Mouse (Mus musculus) bone marrow, adult 2 months (tissue): ENCODE measurements at regions not wholly inside any gene's neighbourhood (a gene's known extent, or its start where the extent isn't known, plus 50 kb on each side); places are given as distances from the start of the nearest gene placed in this dataset.

Source experiments
- H3K27ac ChIP-seq: fragments of 200-500 bp; 2 replicates; pipeline ENCODE4 v1.5.1; 2012; ENCODE audit warnings: low read depth, mild to moderate bottlenecking, control low read depth, inconsistent platforms, low read length; ENCODE audit not compliant: control insufficient read depth, poor library complexity, insufficient read depth
- H3K4me1 ChIP-seq: fragments of 200-500 bp; 2 replicates; pipeline ENCODE4 v1.6.1; 2011; ENCODE audit warnings: low read length; ENCODE audit not compliant: control insufficient read depth, insufficient read depth
- H3K4me3 ChIP-seq: fragments of 200-500 bp; replicated peaks from 2 replicates; pipeline ENCODE3; 2011; ENCODE audit warnings: mild to moderate bottlenecking, low read depth, low read length, control low read depth; ENCODE audit not compliant: control insufficient read depth
- CTCF ChIP-seq: fragments of 200-500 bp; IDR thresholded peaks from 2 replicates; pipeline ENCODE4 v1.5.1; 2011; ENCODE audit warnings: low read length, control low read depth; ENCODE audit not compliant: control insufficient read depth, insufficient read depth
- POLR2A ChIP-seq: fragments of 200-500 bp; IDR thresholded peaks from 2 replicates; pipeline ENCODE4 v1.6.1; 2011; ENCODE audit warnings: low read depth, mild to moderate bottlenecking, control low read depth, low read length, borderline replicate concordance; ENCODE audit not compliant: control insufficient read depth
- WGBS: fragments of 180-500 bp; shearing (Covaris S2); methylation state at CpG from one replicate; pipeline ENCODE4 v1.1.7; 2018; 5-methylcytosine and 5-hydroxymethylcytosine counted together

DNA sequence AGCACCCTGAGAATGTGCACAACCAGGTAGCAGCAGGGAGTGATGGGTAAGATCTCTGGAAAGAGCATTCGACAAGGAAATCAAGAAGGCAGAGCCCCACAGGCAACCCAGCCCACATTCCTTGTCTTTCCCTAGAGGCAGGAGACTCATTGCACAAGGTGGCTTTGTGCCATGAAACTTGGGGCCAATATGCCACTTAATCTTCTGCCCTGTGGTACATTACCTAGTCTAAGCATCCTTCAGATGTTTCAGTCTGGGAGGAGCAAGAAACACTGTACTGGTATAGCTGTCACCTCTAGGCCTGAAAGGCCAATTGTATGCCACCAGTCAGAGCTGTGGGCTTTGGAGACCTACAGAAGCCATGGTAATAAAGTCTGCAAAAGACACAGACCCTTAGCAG is 522.4 kb upstream of the Lrrc6 start:
- no peaks in the 10 kb centered on the region; the same call in 1 of the 2 replicates for H3K4me1 ChIP-seq

DNA sequence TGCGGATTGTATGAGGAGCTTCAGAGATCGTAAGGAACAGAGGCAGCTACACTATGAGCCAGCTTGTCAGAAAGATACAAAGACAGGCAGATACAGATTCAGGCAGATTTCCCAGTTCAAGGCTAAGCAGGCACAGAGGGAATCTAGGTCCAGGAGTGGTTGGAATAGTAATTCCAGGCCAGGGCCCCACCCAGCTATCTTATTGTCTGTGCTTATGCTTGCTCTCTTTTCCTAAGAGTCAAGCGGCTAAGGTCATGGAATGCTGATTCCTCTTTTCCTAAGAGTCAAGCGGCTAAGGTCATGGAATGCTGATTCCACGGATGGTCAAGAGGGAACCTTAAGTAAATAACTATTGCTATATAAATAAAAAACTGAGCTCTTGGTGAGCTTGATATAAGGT is 520.7 kb upstream of the Lrrc6 start:
- Histone ChIP-seq H3K4me1 (no peaks in the 10 kb centered on the region; the same call in none of the 2 replicates), H3K27ac (no peak overlapping the region), H3K4me3 (no peak overlapping the region)
- no peak for TF ChIP-seq POLR2A
- TF ChIP-seq CTCF, result no peak
- WGBS, result 90% methylated on average over 5 of the region's 5 CpGs

More for the DNA sequence above, 522.4 kb upstream of the Lrrc6 start:
- no peak overlapping the region for H3K4me3 ChIP-seq
- 89% methylated on average over 1 of the region's 1 CpGs for WGBS
- TF ChIP-seq POLR2A, result no peak
- no peak overlapping the region for H3K27ac ChIP-seq

DNA sequence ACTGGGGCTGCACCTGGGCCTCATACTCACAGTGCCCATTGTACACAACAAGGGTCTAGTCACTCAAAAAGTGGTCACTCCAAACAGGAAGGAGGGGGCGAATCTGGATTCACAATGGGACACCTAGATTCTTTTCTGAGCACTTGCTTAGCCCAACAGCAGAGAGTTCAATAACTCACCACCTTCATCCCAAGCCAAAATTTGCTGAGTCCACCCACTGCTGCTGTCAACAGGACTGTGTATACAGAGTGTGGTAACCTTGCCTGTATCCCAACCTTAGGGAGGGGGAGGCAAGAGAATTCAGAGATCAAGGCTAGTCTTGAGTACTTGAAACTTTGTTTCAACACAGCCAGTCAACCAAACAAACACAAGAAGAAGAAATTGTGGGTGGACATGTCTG is 519.2 kb upstream of the Lrrc6 start:
- TF ChIP-seq CTCF (no peak), POLR2A (no peak)
- 71% methylated on average over 1 of the region's 1 CpGs for WGBS
- H3K4me3 ChIP-seq, result no peak overlapping the region
- H3K4me1 ChIP-seq, result no peaks in the 10 kb centered on the region; the same call in none of the 2 replicates
- H3K27ac ChIP-seq, result no peak overlapping the region

DNA sequence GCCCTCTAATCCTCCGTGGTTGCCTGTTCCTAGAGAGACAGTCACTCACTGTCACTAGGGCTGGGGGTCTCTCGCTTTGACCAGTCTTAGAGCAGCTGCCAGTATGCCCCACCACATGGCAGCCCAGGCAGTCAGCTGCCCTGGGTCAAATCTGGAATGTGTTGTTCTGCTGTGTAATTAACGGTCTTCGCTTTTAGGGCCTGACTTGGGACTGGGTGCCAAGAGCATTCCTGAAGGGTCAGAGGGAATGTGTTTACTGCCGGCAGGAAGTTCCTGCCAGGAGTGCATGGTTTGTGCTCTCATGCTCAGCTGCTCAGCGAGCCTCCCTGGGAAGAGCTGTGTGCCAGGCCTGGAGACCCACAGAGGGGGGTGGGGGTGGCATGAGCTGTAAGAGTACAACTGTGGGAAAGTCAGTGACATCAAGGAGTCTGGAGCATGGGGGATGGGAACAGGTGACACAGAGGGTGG is 518.5 kb upstream of the Lrrc6 start:
- no peak for TF ChIP-seq CTCF
- no peak for TF ChIP-seq POLR2A
- Histone ChIP-seq H3K4me1 (no peaks in the 10 kb centered on the region; the same call in none of the 2 replicates), H3K27ac (no peak overlapping the region), H3K4me3 (no peak overlapping the region)
- 81% methylated on average over 6 of the region's 6 CpGs for WGBS
